Mouse (Mus musculus) ES-E14 (cell line): ENCODE results near the gene Kcnt1. TPM values are rescaled to one million over a fixed set of nuclear protein-coding genes. Genes with fewer than 3 reads are reported as not detected.

Source experiments
- DNase-seq: peaks from one replicate; pipeline ENCODE4 v3.0.0-alpha.2; 2013; ENCODE audit warnings: low read depth, low spot score
- H3K27ac ChIP-seq: 2 replicates; pipeline ENCODE4 v1.5.1; 2012; ENCODE audit warnings: low read depth, mild to moderate bottlenecking, low read length, moderate library complexity, mixed read lengths; ENCODE audit not compliant: poor library complexity, insufficient read depth, severe bottlenecking
- H3K36me3 ChIP-seq: 2 replicates; pipeline ENCODE4 v1.6.1; 2012; ENCODE audit warnings: mild to moderate bottlenecking, low read length, moderate library complexity, mixed read lengths; ENCODE audit not compliant: control insufficient read depth, poor library complexity, insufficient read depth, severe bottlenecking
- H3K4me1 ChIP-seq, 2 experiments: fragments of 150-350 bp in 1 of 2; sonication (generic) in 1 of 2; 2 replicates each; pipeline ENCODE4 v1.6.1; 2012; ENCODE audit warnings: low read length in 2 of 2, mild to moderate bottlenecking in 1 of 2, mixed read lengths in 1 of 2; ENCODE audit not compliant: control insufficient read depth in 2 of 2, insufficient read depth in 2 of 2, poor library complexity in 1 of 2
- H3K4me3 ChIP-seq, 2 experiments: fragments of 150-350 bp in 1 of 2; sonication (generic) in 1 of 2; 2 replicates each; pipeline ENCODE4 v1.5.1; 2012; ENCODE audit warnings: low read length in 2 of 2, low read depth in 1 of 2, mild to moderate bottlenecking in 1 of 2, mixed read lengths in 1 of 2; ENCODE audit not compliant: insufficient read depth in 1 of 2, poor library complexity in 1 of 2, severe bottlenecking in 1 of 2
- H3K9ac ChIP-seq: 2 replicates; pipeline ENCODE4 v1.6.1; 2012; ENCODE audit warnings: low read depth, mild to moderate bottlenecking, low read length, mixed read lengths; ENCODE audit not compliant: poor library complexity, insufficient read depth, severe bottlenecking
- H3K9me3 ChIP-seq: fragments of 150-350 bp; sonication (generic); 2 replicates; pipeline ENCODE4 v1.6.1; 2012; ENCODE audit warnings: low read depth, mild to moderate bottlenecking, low read length; ENCODE audit not compliant: control insufficient read depth, insufficient read depth
- CHD2 ChIP-seq: IDR thresholded peaks from 2 replicates; pipeline ENCODE4 v1.6.1; 2014; ENCODE audit warnings: mild to moderate bottlenecking, low read depth, low read length, inconsistent platforms
- HCFC1 ChIP-seq: IDR thresholded peaks from 2 replicates; pipeline ENCODE4 v1.6.1; 2012; ENCODE audit warnings: low read length, inconsistent platforms, borderline replicate concordance; ENCODE audit not compliant: insufficient read depth
- MAFK ChIP-seq: IDR thresholded peaks from 2 replicates; pipeline ENCODE4 v1.6.1; 2014; ENCODE audit warnings: mild to moderate bottlenecking, low read depth, low read length, inconsistent platforms; ENCODE audit not compliant: insufficient read depth
- ZC3H11A ChIP-seq: IDR thresholded peaks from 2 replicates; pipeline ENCODE4 v1.6.1; 2012; ENCODE audit warnings: low read depth, mild to moderate bottlenecking, inconsistent platforms, low read length, borderline replicate concordance
- ZNF384 ChIP-seq: IDR thresholded peaks from 2 replicates; pipeline ENCODE4 v1.6.1; 2012; ENCODE audit warnings: low read depth, low read length, inconsistent platforms
- in situ Hi-C, 2 experiments: fragments of 600-800 bp; cut with MboI; formaldehyde crosslinking; loops; one replicate each; pipeline ENCODE4 v1.15.1; 2025; ENCODE audit warnings: low sequenced_read_pairs in 2 of 2, inconsistent platforms in 1 of 2; ENCODE audit not compliant: unreplicated experiment in 2 of 2
- total RNA-seq: library from RNA; depleted of rRNA; stranded (reverse); fragments of 300-350 nt; gene quantifications from 2 replicates; pipeline ENCODE4 v1.2.3, GENCODE M21; 2012

The Kcnt1 gene
- total RNA-seq, 1 experiment: 2.0 TPM

- no peak overlapping the region for H3K4me3 ChIP-seq
- no peak for DNase-seq
- H3K4me1 ChIP-seq: no peaks in the 10 kb centered on the region
- H3K27ac ChIP-seq: no peak overlapping the region
- H3K36me3 ChIP-seq: no peaks in the 10 kb centered on the region
- in situ Hi-C loops: no loop called here
- no peak overlapping the region for H3K9ac ChIP-seq
- no peak for TF ChIP-seq MAFK
- no peak for TF ChIP-seq ZC3H11A
- H3K9me3 ChIP-seq: no peaks in the 10 kb centered on the region
Measured at GRCm38 (mm10) chr2:25828344-25828947, 35.1 kb upstream of the Kcnt1 start.

- no peak overlapping the region for H3K4me3 ChIP-seq
- no peak overlapping the region for H3K9ac ChIP-seq
- no peak for TF ChIP-seq CHD2
- no peak for TF ChIP-seq ZNF384
- no peak for TF ChIP-seq ZC3H11A
- TF ChIP-seq HCFC1: no peak
- no peak for TF ChIP-seq MAFK
- H3K36me3 ChIP-seq: no peaks in the 10 kb centered on the region
- in situ Hi-C loops: loop anchor here in 1 of 2 experiments (10.0 kb wide), 1 partner anchor 94 kb away; no protein-coding TSS in a partner anchor
- H3K4me1 ChIP-seq: no peaks in the 10 kb centered on the region
- H3K27ac ChIP-seq: no peak overlapping the region
- DNase-seq: no peak
- no peaks in the 10 kb centered on the region for H3K9me3 ChIP-seq
Measured at GRCm38 (mm10) chr2:25830786-25831185, 32.7 kb upstream of the Kcnt1 start.

- no peak overlapping the region for H3K9ac ChIP-seq
- no peaks in the 10 kb centered on the region for H3K9me3 ChIP-seq
- in situ Hi-C loops: loop anchor here in 1 of 2 experiments (10.0 kb wide), 1 partner anchor 89 kb away; no protein-coding TSS in a partner anchor
- no peak overlapping the region for H3K4me3 ChIP-seq
- H3K27ac ChIP-seq: no peak overlapping the region
- no peaks in the 10 kb centered on the region for H3K36me3 ChIP-seq
- peak; percentile 63 for DNase-seq
- H3K4me1 ChIP-seq: no peaks in the 10 kb centered on the region
- no peak for TF ChIP-seq HCFC1
- no peak for TF ChIP-seq ZNF384
- no peak for TF ChIP-seq CHD2
- TF ChIP-seq MAFK: no peak
- peak; percentile 63; the same call in 1 of the 2 replicates for TF ChIP-seq ZC3H11A
Measured at GRCm38 (mm10) chr2:25836291-25836690, 27.2 kb upstream of the Kcnt1 start.

- Histone ChIP-seq H3K9me3 (no peaks in the 10 kb centered on the region), H3K4me3 (no peak overlapping the region), H3K4me1 (no peaks in the 10 kb centered on the region), H3K27ac (no peak overlapping the region), H3K36me3 (no peaks in the 10 kb centered on the region), H3K9ac (no peak overlapping the region)
- in situ Hi-C loops: no loop called here
- no peak for TF ChIP-seq HCFC1
- TF ChIP-seq ZNF384: no peak
- TF ChIP-seq ZC3H11A: no peak
- no peak for TF ChIP-seq CHD2
- no peak for TF ChIP-seq MAFK
- DNase-seq: no peak
Measured at GRCm38 (mm10) chr2:25842161-25842560, 21.4 kb upstream of the Kcnt1 start.

GRCm38 (mm10) chr2:25842758-25843157 is 20.8 kb upstream of the Kcnt1 start:
- Histone ChIP-seq H3K4me1 (no peaks in the 10 kb centered on the region), H3K9me3 (no peaks in the 10 kb centered on the region), H3K36me3 (no peaks in the 10 kb centered on the region), H3K27ac (no peak overlapping the region), H3K9ac (no peak overlapping the region), H3K4me3 (no peak overlapping the region)
- TF ChIP-seq ZC3H11A: no peak
- no peak for DNase-seq
- in situ Hi-C loops: no loop called here
